Mouse (Mus musculus): Measurements from ENCODE around the gene Gm20458.

DNA sequence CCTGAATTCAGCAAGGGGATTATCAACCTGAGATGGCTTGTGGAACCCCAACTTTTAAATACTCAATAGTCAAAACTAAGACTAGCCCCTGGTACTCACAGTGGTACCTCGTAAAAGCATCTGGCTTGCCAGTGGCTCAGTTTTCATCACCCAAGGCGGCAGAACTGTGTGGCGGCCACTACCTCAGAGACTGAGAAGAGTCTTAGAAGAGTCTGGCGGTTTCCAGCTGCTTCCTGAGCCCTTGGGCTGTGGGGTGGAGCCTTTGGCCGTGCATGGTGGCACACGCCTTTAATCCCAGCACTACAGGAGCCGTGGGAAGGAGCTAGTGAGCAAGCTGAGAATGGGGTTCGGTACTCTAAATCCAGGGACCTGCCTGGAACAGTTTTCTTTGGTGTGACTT is 61.5 kb downstream of the Gm20458 start:
- TF ChIP-seq CTCF (IDR thresholded peaks at IDR 0.05) (no peak), POLR2A (IDR thresholded peaks at IDR 0.05; ENCODE audit: insufficient read depth, low read depth, low read length) (no peak), EP300 (IDR thresholded peaks at IDR 0.05; ENCODE audit: insufficient read depth, low read depth, low read length) (no peak)

Data from heart, adult 2 months (tissue).